Mouse (Mus musculus) mammary gland, adult 2 months (tissue): ENCODE data around the gene Rars. TPM values are rescaled to one million over a fixed set of nuclear protein-coding genes. Genes with fewer than 3 reads are reported as not detected.

Source experiments
- polyA plus RNA-seq: library from polyadenylated mRNA; depleted of rRNA; stranded (reverse); fragments of >200 nt; gene quantifications from 2 replicates; pipeline ENCODE4 v1.2.3, GENCODE M21; 2012; ENCODE audit warnings: low replicate concordance; rRNA removed

The Rars gene
- polyA plus RNA-seq = 6.6 and 16.7 TPM in 2 replicates

DNA sequence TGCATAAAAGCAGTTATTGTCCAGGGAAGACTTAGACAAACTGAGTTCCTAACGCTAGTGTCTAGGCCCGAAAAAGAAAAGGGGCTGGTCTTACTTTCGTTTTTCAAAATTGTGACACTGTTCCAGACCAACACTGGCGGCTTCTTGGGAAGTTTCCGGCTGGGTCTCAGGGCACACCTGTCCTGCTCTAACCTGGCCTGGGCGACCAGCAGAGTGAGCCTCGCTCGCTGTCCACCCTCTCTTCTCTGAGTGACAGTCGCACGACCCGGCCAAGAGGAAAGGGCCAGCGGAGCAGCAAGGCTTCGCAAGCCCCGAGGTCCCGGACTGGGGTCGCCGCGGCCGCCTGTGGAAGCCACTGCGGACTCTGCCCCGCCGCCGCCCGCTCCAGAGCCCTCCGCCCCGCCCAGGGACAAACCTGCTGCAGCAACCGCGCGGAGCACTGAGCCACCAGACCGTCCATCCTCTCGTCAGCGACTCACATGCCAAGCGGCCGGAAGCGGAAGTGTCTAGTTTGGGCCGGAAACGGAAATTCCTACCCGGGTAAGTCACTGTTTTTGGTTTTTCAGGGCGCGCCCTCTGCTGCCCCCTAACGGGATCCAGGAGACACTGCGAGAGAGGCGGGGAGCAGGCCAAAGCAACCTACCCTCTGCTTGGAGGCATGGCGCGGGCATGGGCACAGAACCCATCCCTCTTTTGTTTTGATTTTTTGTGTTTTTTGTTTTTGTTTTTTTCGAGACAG, at the start of gene Rars:
Gene Rars (minus strand): TSS at position 485 of the 739 bp plus-strand sequence.

DNA sequence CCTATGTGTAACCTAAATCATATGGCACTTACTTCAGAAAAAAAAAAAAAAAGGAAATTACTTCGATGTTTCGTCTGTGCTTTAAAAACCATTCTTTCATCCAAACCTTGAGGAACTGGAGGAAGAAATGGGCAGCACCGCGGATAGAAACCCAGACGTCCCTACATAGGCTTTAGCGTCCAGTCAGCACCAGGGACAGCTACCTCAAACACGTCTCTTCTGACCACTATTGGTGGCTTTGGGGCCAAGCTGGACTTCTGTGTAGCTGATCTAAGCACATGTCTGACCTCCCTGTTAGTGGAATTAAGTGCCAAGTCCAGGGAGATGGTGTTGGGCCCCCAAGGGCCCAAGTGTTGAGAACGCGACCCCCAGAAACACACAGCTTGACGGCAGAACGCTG, 35.4 kb downstream of the Rars start, which contains the start of gene Fbll1:
Gene Fbll1 (minus strand): TSS at position 11 of the 400 bp plus-strand sequence.

DNA sequence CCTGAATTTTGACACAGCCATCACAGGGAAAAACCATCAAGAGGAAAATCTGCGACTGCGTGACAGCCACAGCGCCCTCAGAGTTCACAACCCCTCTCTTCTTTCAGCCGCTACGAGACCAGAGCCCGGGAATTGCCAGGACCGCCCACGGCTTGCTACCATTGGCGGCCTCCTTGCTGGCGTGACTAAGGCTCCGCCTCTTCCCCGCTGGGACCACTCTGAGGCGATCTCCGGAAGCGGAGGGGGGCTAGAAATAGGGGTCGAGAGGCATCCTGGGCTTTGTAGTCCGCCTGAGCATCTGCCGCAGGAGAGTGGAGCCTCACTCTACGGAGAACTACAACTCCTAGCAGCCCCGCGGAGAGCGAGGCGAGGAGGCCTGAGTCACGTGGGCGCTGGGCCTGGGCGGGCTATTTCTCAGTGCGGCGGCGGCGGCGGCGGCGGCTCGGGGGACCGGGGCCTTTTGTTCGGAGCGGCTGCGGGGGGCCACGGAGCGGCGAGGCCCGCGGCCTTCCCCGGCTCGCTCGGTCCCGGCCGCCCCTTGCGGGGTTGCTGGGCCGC, 65.0 kb downstream of the Rars start, which contains the start of gene Pank3:
Gene Pank3 (plus strand): TSS at position 297 of the 558 bp plus-strand sequence.

Other genes with a start within 250 kb of the Rars start
- gene Pank3, start 65.0 kb downstream of the Rars start, polyA plus RNA-seq = 13.0 and 31.8 TPM in 2 replicates
- not detected in 2 replicates for gene Fbll1, start 35.6 kb downstream of the Rars start, polyA plus RNA-seq
- 5.7 and 8.4 TPM in 2 replicates for gene Wwc1, start 146.0 kb upstream of the Rars start, polyA plus RNA-seq